In genomic region chr9:74002388-74002990, GRCm38 (mm10) we compare ENCODE assay signal across 10 mouse cellular contexts. TPM values are rescaled to one million over a fixed set of nuclear protein-coding genes. Genes with fewer than 3 reads are reported as not detected.
DNase-seq lines count a peak whose midpoint lies in the region; TF ChIP-seq lines count a peak whose summit lies in the region.
"Had no signal": no experiment of that assay in that cellular context is flagged by ENCODE, and none has a peak within 500 bp of the region (broad histone marks: within the 10 kb centered on the region; RNA-seq: fewer than 3 reads in every experiment).

No protein-coding gene starts in this region.

- intact Hi-C loops in heart, postnatal 25 days (cut with DNase I): no loop called here
- intact Hi-C loops in gastrocnemius, adult 2 months (cut with DNase I): no loop called here

- H3K27ac ChIP-seq in gastrocnemius, adult 2 months: no peak overlapping the region

- peak; percentile 8 for DNase-seq in heart, postnatal 4 days
- DNase-seq in heart, postnatal 25 days (ENCODE audit: low spot score): no peak
- peak; percentile 67 for DNase-seq in ovary, adult 18-20 months (ENCODE audit: low spot score)
- DNase-seq in ovary, postnatal 10 days (ENCODE audit: low spot score): no peak
- DNase-seq in embryo, embryonic 11 days: peak; percentile 23
- no peak for DNase-seq in gastrocnemius, adult 2 months
- DNase-seq in lung, adult 18-20 months: no peak
- DNase-seq: cerebellum, adult 18-20 months; kidney, adult 2 months had no signal

- no peak for TF ChIP-seq CTCF in gastrocnemius, adult 2 months (IDR thresholded peaks at IDR 0.05)

- no peak overlapping the region for H3K4me3 ChIP-seq in gastrocnemius, adult 2 months
- H3K4me3 ChIP-seq: myocyte had no signal

RNA-seq across cellular contexts. Expression of gene Unc13c, which starts 33.7 kb away (rescaled TPM):
- 1 to 10 TPM; 3.4 to 3.6 TPM for total RNA-seq in heart, postnatal 4 days (2021)
- under 1 TPM; 0.22 to 0.23 TPM for total RNA-seq in heart, postnatal 25 days (2021)
- under 1 TPM; 0.05 to 0.25 TPM for total RNA-seq in gastrocnemius, adult 2 months (2021)

Comparison
In these comparisons a context has a peak if more than half of its experiments do, and no peak if none do; other contexts are left out.
1. DNase-seq: peak in heart, postnatal 4 days (single experiment), ovary, adult 18-20 months (single experiment) and embryo, embryonic 11 days (single experiment); none in heart, postnatal 25 days (single experiment), ovary, postnatal 10 days (single experiment), gastrocnemius, adult 2 months (single experiment) and lung, adult 18-20 months (0 of 2).